Mouse (Mus musculus) thymus, adult 18-20 months (tissue): Measurements from ENCODE around the gene Gfer.
"Not testable (repeated sequence)": the region's sequence is repeated elsewhere in the genome, so short reads cannot be mapped to it uniquely, and the experiment has no call there.

Experiments
- DNase-seq, 2 experiments: peaks; one replicate each; pipeline ENCODE4 v3.0.0; 2022; ENCODE audit warnings: mixed read lengths in 2 of 2

Gene Gfer

DNA sequence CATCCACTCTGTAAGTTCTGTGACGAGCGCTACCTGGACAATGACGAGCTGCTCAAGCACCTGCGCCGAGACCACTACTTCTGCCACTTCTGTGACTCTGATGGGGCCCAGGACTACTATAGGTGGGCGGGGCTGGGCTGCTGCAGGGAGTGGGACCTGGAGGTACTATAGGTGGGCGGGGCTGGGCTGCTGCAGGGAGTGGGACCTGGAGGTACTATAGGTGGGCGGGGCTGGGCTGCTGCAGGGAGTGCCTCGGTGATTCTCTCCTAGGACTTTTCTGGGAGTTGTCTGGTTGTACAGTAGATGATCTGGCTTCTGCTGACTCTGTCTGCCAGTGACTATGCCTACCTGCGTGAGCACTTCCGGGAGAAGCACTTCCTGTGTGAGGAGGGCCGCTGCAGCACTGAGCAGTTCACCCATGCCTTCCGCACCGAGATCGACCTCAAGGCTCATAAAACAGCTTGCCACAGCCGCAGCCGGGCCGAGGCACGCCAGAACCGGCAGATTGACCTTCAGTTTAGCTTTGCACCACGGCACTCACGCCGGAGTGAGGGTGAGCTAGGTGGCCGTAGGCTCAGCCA lies 18.4 kb downstream of the Gfer start:
- peak in 1 of 2 experiments; percentile 4 for DNase-seq

DNA sequence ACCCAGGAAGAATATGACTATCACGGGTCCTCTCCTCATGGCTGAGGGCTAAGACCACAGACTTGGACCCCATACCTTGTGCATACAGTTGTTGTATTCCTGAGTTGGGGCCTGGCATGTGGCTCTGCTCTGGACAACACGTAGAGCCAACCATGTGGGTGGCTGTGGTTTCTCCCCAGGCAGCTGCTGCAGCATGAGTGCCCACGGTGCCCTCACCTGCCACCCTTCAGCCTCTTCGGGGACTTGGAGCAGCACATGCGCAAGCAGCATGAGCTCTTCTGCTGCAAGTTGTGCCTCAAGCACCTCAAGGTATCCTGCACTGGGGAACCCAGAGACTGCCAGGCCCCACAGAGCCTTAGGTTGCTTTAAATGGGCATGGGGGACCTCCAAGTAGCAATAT lies 19.1 kb downstream of the Gfer start:
- no peak for DNase-seq

DNA sequence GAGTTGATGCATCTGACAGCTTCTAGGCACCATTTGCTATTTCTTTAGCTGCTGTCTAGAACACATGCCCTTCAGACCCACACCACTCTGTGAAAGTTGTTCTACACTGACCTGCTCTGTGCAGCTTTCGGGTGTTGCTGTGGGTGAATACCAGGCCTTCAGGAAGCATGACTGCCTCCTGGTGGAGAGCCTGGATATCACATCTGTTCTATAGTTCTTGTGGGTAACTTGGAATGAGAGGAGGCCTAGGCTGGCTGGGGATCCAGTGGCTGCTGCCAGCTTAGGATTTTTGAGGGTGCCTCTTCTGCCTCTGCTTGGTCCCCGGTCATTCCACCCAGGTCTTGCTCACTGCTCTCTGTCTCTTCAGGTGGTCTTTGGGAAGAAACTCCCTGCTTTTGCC lies 19.8 kb downstream of the Gfer start:
- DNase-seq: peak in 1 of 2 experiments; percentile 44

DNA sequence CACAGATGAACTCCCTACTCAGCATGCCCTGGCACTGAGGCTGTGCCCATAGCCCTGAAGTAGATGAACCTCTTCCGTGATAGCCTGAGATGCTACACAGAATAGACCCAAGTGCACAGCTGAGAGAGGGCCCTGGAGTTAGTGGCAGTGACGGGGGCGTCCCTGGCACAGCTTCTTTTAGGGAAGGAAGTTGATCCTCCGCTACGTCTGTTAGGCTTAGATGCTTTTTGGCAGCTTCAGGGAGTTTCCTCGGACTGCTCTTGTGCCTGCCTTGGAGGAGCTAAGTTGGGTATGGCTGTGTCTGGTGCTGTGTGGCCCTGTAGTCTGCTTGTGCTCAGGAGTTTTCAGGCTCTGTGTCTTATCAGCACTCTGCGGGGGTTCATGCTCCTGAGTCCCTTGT lies 21.7 kb downstream of the Gfer start:
- DNase-seq: no peak

DNA sequence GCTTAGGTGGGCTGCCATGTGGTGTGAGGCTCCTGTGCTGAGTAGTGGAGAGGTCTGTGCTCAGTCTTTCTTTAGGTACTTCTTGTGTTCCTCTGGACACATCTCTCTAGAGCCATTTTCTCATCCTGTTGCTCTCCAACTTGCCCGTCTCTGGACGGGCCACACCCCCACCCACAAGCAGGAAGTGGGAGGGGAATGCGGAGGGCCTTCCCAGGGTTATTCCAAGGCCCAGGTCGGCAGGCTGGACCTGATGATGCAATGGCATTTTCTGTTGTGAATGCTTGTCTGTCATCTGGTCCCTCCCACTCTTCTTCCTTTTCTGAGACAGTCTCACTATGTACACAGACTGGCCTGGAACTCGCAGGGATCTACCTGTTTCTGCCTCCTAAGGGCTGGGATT lies 23.8 kb downstream of the Gfer start:
- peak in 1 of 2 experiments; percentile 6 for DNase-seq

DNA sequence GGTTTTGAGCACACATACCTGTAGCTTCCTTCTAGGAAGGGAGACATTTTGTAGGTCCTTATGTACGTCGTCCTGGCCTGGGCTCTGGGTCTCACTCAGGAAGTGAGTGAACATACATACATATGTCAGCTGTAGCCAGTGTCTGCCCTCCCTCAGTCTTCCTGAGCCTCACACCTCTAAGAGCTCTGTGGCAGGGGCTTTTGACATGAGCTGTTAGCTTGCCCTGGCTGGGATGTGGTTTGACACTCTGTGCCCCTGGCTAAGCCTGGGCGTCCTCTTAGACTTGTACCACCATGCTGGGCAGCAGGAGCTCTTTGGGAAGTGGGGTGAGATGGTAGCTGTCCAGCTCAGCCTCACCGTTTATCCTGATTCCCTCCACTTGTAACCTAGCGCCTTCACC lies 24.6 kb downstream of the Gfer start:
- DNase-seq: peak in 1 of 2 experiments; percentile 2

DNA sequence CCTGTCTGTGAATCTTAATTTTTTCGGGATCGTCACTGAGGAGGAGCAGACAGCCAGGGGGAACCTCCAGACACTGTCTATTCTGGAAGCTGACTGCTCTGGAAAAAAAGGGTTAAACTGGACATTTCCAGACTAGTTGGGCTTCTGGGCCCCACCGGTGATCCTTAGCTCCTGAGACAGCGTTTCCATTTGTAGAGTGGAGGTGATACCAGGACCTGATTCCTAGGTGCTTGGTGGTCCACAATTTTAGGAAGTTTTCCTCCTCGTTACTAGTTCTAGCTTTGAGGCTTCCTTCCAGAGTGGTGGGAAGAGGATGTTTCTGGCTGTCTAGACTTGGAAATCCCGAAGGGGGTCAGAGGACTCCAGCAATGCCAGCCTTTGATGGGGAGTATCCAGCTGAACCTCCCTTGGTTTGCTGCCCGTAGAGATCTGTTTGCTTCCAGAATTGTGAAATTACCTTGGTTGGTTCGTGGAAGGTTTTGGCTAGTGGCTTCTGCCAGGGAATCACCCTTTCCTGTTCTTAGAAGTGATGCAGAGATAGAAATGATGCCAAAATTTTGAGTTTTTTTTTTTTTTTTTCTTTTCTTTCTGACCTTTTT lies 25.6 kb downstream of the Gfer start:
- DNase-seq: no peak

DNA sequence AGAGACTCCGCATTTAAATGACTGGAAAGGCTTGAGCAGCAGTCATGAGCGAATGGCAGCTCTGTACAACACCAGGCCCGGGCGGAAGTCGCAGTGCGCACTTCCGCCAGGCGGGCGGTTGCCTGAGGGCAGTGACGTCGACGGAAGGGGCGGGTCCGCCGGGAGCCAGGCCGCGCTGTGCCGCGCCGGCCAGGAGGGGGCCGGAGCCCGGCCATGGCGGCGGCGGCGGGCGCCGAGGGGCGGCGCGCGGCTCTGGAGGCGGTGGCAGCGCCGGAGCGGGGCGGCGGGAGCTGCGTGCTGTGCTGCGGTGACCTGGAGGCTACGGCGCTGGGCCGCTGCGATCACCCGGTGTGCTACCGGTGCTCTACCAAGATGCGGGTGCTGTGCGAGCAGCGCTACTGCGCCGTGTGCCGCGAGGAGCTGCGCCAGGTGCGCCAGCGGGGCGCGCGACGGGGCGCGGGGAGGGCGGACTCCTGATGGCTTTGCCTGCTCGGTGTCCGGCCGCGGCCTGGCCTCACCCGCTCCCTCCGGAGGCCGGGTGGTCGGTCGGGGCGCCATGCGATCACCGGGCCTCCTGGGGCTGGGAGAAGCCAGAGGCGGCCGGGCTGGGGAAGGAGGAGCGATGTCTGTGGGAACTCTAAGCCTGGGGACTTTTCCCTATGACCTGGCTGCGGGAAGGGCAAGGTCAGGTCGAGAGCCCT lies 26.3 kb downstream of the Gfer start, which contains the start of gene Zfp598:
TSS of gene Zfp598 (plus strand) at position 143 of the 701 bp plus-strand sequence.
- peak; percentile 84 to 86 for DNase-seq

DNA sequence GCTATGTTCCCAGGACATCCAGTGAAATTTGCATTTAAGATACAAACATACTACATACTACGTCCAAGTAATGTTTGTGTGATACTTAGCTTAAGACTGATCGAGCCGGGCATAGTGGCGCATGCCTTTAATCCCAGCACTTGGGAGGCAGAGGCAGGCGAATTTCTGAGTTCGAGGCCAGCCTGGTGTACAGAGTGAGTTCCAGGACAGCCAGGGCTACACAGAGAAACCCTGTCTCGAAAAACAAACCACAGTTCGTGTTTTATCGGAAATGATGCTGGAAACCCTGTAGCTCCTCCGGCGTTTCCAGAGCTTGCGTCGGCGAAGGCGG lies 26.8 kb downstream of the Gfer start:
- DNase-seq: not testable (repeated sequence)

DNA sequence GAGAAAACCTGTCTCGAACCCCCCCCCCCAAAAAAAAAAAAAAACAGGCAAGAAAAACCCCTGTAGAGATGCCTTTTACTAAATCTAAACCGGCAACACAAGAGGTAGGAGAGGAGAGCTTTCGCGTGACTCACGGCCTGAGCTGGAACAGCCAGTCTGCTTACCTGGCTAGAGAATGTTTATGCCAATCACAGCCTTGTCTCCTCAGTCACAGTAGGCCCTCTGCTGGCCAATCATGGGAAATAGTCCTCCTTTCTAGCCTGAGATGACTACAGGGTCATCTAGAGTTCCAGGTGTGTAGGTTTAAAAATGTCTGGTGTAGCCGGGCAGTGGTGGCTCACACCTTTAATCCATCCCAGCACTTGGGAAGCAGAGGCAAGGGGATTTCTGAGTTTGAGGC lies 28.5 kb downstream of the Gfer start:
- peak in 1 of 2 experiments; percentile 41 for DNase-seq

DNA sequence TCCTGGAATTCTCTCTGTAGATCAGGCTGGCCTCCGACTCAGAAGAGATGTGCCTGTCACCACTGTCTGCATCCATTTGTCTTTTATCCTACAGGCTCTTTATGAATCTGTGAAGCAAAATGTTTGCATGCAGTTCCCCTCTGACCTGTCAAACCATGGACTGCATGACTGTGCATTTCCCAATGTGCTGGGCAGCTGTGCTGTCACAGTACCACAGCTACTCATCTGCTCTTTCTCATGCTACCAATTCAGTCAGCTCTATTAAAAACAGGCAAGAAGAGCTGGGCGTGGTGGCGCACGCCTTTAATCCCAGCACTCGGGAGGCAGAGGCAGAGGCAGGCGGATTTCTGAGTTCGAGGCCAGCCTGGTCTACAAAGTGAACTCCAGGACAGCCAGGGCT lies 28.9 kb downstream of the Gfer start:
- not testable (repeated sequence) for DNase-seq

DNA sequence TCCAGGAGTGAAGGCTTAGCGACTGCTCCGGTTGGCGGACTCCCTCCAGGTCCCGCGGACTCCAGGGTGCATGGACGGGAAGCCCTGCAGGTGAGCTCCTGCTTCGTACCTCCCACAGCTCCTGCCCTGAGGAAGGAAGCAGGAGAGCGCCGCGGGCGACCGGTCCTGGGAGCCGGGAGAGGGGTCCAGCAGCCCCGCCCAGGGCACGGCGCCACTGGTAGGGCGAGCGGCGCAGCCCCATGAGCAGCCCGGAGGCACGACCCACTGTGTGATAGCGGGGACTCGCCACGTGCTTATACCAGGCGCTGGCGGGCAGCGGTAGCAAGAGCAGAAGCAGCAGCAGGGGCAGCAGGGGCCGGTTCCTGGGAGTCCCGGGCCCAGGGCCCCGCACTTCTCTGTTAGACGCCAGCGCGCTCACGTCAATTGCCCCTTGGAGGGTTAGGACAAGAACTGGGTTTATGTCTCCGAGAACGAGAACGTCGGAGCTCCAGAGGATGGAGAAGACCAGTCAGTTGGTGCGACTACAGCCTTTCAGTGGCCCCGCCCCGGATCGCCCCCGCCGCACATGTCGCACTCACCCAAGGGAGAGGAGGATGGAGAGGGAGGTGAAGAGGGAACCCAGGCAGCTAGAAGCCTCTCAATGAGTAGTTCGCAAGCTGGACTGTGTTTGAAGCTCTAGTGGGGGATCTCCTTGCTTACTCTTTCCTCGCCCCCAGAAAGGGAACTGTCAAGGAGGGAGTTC lies 37.8 kb downstream of the Gfer start, which contains the start of gene Npw:
TSS of gene Npw (minus strand) at position 441 of the 742 bp plus-strand sequence.
- no peak for DNase-seq

DNA sequence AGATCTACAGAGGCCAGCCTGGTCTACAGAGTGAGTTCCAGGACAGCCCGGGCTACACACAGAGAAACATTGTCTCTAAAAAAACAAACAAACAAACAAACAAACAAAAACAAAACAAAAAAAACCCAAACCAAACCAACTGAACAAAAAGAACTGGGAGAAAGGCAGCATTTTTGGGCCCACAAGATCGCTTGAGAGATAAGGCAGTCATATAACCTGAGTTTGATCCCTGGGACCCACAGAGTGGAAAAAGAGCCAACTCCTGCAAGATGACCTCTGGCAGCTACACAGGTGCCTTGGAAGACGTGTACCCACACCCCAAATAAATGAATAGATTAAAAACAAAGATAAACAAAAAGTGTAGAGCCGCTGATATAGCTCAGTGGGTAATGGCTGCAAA lies 41.0 kb downstream of the Gfer start:
- DNase-seq: no peak

DNA sequence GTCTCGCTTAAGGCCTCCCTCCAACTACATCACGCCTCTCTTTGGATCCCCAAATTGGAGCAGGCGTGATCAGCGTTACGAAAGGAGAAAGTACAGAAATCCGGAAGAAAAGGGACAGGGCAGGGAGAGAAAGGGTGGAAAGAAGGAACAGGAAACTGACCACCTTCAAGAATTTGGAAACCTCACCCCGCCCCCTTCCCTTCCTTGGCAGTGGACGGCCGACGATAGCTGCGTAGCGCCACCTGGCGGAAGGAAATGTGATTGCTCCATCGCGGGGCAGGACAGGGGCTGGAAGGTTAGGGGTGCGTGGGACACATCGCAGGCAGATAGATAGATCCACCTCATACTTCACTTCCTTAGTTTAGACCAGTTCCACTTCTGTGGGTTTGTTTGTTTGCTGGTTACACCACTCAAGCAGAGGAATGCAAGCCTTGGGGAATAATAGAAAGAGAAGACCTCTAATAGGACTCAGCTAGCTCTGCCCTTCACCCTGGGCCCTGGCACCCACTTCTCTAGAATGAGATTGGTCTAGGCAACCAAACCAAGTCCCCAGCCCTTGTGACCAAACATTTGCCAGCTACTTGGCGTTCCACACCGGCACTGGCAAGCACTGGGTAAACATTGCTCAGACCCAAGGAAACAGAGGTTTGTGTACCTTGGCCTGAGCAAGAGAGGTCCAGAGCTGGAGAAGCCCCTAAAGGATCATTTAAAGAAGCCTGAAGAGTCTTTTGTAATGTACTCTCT lies 41.8 kb downstream of the Gfer start:
- peak in 1 of 2 experiments; percentile 46 for DNase-seq

DNA sequence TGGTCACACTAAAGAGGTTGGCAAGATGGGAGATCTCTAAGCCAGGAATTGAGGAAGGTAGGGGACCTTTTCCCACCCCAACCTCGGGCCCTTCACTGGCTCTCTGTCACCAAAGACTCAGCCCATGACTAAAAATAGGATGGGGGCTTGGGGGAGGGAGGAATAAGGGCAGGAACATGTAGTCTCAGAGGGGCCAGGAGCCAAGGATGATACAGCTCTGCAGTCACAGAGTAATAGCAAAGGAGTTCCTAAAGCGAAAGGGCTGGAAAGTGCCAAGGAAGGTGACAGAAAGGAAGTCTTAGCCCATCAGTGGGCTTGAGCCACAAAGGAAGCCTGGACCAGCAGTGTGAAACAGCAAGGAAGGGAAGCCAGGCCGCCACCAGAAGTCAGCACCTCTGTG lies 44.1 kb downstream of the Gfer start:
- no peak for DNase-seq

DNA sequence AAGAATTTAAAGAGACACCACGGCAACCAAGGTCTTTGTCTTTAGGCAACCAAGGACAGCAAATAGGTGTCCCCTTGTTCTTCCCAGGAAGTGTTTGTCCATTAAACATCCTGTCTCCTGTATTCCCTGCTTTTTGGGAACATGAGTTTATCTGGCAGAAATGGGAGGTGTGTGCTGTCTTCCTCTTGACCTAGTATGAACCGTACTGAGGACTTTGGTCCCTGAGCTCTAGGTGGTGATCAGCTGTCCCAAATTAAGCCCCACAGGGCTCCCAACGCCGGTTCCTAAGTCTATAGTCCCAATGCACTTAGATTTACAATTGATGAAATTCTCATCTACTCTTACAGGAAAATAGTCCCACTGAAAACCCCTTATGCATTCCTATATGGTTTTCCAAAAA lies 45.2 kb downstream of the Gfer start:
- DNase-seq: no peak

DNA sequence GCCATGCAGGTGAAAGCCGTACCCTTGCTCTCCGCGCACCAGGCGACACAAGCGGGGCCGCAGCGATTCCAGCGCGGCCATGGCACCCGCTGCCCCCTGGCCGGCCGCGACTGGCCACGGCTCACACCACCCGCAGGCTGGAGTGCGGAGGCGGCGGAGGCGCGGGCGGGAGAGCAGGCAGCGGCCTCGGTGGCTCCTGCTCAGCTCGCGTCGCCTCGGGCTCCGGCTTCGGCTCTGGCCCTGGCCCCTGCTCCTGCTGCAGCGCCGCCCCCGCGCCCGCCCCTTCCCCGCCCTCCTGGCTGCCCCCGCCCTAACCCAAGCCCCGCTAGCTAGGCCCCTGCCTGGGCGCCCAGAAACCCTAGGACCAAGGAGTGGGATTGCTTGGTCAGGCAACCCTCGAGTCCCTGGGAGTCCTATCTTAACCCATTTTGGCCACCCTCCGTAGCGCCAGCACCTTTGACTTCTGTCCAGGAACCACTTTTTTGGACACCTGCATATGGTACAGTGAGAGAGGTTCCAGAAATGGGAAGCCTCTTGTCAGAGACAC lies 45.8 kb downstream of the Gfer start, which contains the start of gene Slc9a3r2:
TSS of gene Slc9a3r2 (minus strand) at position 258 of the 547 bp plus-strand sequence.
- no peak for DNase-seq

DNA sequence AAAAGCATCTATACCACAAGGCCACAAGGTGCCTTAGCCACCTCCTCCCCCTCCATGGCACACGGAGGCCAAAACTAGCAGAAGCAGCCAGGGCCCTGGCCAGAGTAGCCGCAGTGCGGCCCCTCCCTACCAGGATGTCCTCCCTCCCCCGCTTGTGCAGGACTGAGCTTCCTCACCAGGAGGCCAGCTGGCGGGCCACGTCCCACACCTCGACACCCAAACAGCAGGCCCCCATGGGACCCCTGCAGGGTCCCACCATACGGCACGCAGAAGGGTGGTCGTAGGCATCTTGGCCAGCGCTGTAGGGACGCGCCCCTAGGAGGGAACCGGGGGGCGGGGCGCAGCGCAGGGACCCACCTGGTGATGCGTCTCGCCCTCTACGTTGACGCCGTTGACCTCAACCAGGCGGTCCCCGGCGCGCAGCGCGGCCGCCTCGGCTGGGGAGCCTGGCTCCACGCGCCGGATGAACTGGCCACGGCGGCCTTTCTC lies 46.3 kb downstream of the Gfer start:
- no peak for DNase-seq

DNA sequence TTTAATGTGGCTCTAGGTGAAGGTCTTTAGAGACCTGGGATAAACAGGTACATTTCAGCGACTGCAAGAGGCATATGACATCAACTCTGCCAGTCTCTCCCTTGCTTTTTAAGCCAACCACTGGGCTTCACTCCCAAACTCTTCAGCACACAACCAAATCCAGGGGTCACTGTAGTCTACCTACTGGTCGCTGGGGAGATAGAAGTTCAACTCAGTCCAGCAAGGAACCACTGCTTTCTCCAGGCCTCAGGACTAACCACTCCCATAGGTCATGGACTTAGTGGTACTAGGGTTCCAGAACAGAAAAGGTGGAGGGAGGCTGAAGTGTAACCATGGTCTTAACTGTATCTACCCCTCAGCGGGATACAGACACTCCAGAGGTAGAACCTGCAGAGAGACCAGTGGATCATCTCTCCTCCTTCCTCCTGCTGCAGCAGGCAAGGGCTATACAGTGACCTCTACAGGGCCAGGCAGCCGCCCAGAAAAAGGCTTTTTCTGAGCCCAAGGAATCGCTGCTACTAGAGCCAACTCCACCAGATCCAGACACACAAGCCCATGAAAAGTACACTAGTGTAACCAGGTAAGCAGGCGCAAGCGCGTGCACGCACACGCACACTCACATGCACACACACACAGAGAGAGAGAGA lies 47.1 kb downstream of the Gfer start:
- DNase-seq: no peak

DNA sequence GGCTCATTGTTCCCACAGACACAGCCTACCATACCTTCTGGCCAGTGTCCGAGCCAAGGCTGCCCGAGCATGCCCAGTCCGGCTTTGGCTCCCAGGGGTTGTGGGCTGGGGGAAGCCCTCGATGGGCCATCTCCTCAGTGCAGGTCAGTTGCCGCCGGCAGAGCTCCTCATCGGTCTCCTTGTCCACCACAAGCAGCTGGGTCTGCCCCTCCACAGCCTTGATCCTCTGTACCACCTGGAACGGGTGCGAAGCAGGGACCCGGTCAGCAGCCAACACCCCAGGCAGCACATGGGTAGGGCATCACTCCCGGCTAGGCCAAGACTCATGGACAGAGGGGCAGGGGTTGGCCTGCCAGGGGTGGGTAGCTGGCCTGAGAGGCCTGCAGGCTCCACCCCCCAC lies 48.5 kb downstream of the Gfer start:
- no peak for DNase-seq

DNA sequence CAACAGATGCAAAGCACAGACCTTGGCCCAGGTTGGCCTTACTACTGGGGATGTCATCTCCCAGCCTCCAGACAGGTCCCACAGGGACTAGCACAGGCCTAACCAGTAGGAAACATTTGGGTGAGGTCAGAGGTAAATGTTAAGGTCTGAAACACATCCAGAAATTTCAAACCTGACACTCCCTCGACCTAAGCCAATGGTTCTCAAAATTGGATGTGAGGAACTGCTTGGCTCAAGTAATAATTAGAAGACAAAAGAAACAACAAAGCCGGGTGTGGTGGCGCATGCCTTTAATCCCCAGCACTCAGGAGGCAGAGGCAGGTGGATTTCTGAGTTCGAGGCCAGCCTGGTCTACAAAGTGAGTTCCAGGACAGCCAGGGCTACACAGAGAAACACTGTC lies 49.6 kb downstream of the Gfer start:
- DNase-seq: no peak

DNA sequence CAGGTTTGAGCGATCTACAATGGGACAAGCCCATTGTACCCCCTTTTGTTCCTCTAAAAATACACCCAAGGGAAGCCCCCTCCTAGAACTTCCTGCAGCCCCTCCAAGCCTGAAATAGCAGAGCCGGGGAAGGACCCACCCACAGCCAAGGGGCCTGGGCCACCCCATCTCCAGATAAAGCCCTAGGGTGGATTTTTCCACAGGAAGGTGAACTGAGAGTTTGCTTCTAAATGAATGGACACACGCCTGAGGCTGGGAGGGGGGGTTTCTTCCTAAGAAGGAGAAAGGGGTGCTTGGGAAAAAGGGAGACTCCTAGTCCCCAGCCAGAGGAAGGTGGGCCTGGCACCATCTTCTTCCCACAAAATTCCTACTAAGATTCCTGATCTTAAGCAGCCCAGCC lies 50.0 kb downstream of the Gfer start:
- no peak for DNase-seq
